Mouse (Mus musculus): ENCODE results near the gene 9930111J21Rik1.
"Not testable (repeated sequence)": the region's sequence is repeated elsewhere in the genome, so short reads cannot be mapped to it uniquely, and the experiment has no call there.

The 9930111J21Rik1 gene

DNA sequence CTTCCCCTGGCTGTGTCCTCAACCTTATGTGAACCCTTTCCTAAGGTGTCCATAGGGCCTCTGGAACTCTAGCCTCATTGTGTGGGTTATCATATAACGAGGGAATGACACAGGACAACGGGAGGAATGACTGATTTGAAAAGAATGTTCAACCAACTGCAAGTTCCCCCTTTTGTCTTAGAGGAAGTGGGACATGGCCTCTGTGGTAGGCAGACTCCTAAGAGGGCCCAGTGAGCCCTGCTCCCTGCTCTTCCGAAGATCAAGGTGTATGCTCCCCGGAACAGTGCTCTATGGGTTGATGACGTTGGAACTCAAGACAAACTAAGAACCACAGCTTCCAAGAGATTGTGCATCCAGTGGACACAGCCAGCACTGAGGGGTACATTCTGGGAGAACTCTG, 55.4 kb downstream of the 9930111J21Rik1 start:
- DNase-seq (ENCODE audit: extremely low spot score, low read depth, low spot score), result not testable (repeated sequence)

DNA sequence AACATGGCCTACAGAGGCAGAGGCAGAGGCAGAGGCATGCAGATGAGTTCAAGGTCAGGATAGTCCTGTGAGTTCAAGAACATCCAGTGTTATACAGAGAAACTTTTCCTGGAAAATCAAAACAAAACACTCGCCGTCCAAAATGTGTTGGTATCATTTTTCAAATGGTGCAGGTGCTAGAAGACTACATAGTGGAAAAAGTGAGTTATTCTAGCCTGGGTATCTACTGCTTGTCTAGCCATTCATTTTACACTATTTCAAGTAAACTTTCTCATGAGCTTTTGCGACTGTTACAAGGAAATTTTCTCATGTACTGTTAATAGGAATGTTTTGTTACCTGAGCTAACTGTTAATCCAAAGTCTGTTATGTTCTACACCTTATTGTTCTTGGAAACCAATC, 60.8 kb downstream of the 9930111J21Rik1 start:
- no peak for DNase-seq (ENCODE audit: extremely low spot score, low read depth, low spot score)

DNA sequence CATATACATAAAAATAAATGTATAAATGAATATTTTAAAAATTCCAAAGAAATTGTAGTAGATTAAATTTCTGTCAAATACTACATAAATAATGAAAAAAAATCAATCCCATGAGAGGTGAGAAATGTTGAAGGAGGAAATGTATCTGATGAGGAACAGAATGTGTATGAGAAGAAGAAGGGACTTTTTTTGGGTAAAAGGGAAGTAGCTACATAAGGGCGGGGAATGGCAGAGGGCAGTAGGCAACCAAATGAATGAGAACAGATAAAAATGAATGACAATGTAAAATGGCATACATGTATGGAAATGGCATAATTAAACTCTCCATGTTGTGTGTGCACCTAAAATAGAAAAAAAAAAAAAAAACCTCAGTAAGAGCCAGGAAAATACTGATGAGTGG, 65.6 kb downstream of the 9930111J21Rik1 start:
- no peak for DNase-seq (ENCODE audit: extremely low spot score, low read depth, low spot score)

DNA sequence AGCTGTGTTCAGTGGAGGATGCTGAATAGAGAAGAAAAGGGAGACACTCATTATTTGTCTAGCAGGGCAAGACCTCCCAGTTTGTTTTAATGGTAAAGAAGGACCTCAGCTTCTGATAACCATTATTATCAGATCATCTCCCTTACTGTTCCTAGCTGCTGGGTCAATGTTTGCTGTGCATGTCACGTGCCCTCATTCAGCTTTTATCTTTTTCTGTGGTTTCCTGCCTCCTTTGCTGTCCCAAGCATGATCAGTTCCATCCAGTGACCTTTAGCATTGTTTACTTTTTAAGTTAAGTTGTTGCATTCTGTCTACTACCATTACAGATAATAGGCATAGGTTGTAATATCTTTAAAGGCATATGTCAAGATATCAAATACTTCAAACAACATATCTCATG, 70.7 kb downstream of the 9930111J21Rik1 start:
- DNase-seq (ENCODE audit: extremely low spot score, low read depth, low spot score), result no peak

DNA sequence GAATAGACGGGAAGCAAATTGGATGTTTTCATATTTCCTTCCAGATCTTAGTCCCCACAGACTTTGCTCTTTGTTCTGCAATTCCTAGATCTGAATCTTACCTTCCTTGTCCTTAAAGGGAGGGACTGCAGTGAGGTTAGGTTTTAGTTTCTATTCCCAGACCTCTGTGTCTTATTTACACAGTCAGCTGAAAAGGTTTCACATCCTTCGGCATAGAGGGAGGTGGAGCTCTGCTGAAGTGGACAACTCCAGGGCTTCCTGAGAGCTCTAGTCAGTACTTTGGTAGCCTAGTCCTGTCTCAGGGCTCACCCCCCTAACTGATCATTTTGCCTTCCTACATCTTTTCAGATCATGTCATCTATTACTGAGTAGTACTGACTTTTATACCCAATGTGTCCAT, 77.2 kb downstream of the 9930111J21Rik1 start, which contains the start of gene Gm5431:
Gene Gm5431, minus strand, starts transcription at position 194 of the 400 bp plus-strand sequence.
- DNase-seq (ENCODE audit: extremely low spot score, low read depth, low spot score), result no peak

DNA sequence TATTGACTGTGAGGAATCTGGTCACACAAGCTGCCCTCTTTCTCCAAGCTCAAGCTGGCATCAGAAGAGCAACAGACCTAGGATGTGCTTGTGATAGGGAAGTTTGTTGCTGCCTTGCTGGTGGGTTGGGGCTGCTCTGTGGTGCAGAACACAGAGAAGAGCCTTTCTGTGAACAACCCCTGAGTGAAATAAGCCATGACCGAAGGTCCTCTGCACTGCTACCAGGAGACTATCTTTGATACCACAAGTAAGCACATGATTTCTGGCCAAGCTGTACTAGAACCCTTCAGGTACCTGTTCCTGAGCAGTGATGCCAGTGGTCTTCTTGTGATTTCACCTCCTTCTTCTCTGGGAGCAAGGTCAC, 77.6 kb downstream of the 9930111J21Rik1 start:
- not testable (repeated sequence) for DNase-seq (ENCODE audit: extremely low spot score, low read depth, low spot score)

DNA sequence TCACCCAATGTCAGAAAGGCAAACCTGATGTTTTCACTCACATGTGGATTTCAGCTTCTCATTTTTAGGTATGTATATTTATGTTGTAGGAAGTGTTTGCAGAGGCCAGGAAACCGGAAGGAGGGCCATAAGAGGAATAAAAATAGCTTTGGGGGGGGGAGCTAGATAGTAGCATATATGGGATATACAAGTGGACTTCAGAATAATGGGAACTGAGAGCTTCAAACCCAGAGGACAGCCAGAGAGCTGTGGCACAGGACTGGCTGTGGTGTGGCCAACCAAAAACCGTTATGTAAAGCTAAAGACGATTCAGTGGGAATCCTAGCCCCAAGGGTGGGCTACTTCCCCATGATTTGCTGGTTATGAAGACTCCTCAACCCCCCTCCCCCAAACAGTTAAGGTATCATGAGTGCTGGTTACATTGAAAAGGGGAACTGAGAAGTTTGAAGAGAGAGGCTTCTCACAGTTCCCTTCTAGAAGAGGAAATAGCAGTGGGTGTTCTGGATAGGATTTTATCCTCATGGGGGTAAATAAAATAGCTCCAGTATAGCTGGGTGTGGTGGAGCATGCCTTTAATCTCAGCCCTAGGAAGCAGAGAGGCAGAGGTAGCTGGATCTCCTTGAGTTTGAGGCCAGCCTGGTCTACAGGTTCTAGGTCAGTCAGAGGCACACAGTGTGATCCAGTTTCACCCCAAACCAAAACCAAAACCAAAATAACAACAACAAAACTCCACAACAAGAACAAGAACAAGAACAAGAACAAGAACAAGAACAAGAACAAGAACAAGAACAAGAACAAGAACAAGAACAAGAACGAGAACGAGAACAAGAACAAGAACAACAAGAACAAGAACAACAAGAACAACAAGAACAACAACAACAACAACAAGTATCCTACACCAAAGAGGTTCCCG, 78.3 kb downstream of the 9930111J21Rik1 start:
- not testable (repeated sequence) for DNase-seq (ENCODE audit: extremely low spot score, low read depth, low spot score)

DNA sequence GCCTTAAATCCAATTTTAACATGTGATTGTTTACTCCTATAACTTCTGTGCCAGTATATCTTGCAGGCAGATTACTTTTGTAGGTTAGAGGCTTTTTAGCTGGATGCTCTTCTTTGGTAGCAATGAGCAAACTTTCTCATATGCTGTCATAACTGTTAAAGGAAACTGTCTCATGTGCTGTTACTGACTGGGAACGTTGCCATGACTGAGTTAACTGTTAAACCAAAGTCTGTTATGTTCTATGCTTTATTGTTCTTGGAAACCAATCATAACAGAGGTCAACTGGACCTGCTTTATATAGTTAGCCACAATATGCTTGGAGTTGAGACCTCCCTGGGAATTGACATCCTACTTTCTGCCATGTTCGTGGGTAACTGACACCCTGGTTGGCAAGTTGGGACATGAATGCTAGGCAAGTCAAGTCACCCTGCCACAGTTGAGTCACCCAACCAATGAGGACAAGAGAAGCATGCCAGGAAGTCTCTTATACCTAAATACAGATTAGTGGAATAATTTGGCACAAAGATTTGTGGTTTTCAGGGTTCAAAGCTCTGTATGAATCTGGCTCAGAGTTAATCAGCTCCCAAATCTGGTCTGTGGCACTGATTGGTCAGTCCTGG, 80.3 kb downstream of the 9930111J21Rik1 start:
- no peak for DNase-seq (ENCODE audit: extremely low spot score, low read depth, low spot score)

Data from hindlimb bud, embryonic 11.5 days (tissue).